Mouse (Mus musculus) midbrain, embryonic 11.5 days (tissue): ENCODE results near the gene Nqo2. TPM values are rescaled to one million over a fixed set of nuclear protein-coding genes. Genes with fewer than 3 reads are reported as not detected.
A peak's percentile ranks its signal among the peaks of the same experiment; 100 is the strongest.

ENCODE experiments used
- ATAC-seq: fragments of 200-750 bp; cut with Nextera tagmentation; 2 replicates; pipeline ENCODE4 v1.8.0; 2017; ENCODE audit warnings: moderate TSS enrichment, moderate library complexity; ENCODE audit not compliant: low FRiP score
- DNase-seq: peaks from one replicate; pipeline ENCODE4 v3.0.0; 2015; ENCODE audit warnings: low spot score; ENCODE audit errors: missing footprints
- H3K27ac ChIP-seq: fragments of 300-500 bp; sonication (generic); 2 replicates; pipeline ENCODE4 v1.5.1; 2014; ENCODE audit warnings: low read depth, low read length
- H3K27me3 ChIP-seq: fragments of 300-500 bp; sonication (generic); 2 replicates; pipeline ENCODE4 v1.6.1; 2014; ENCODE audit warnings: mild to moderate bottlenecking, low read length, moderate library complexity, mixed read lengths; ENCODE audit not compliant: control insufficient read depth, insufficient read depth
- H3K36me3 ChIP-seq: fragments of 300-500 bp; sonication (generic); 2 replicates; pipeline ENCODE4 v1.6.1; 2014; ENCODE audit warnings: mild to moderate bottlenecking, low read length, moderate library complexity, mixed read lengths; ENCODE audit not compliant: control insufficient read depth, insufficient read depth
- H3K4me1 ChIP-seq: fragments of 300-500 bp; sonication (generic); 2 replicates; pipeline ENCODE4 v1.6.1; 2014; ENCODE audit warnings: low read length; ENCODE audit not compliant: control insufficient read depth, insufficient read depth
- H3K4me2 ChIP-seq: fragments of 300-500 bp; sonication (generic); 2 replicates; pipeline ENCODE4 v1.6.1; 2014; ENCODE audit warnings: mild to moderate bottlenecking, moderate library complexity
- H3K4me3 ChIP-seq: fragments of 300-500 bp; sonication (generic); 2 replicates; pipeline ENCODE4 v1.5.1; 2014; ENCODE audit warnings: low read depth, low read length
- H3K9ac ChIP-seq: fragments of 300-500 bp; sonication (generic); 2 replicates; pipeline ENCODE4 v1.6.1; 2014; ENCODE audit warnings: low read length
- H3K9me3 ChIP-seq: fragments of 300-500 bp; sonication (generic); 2 replicates; pipeline ENCODE4 v1.6.1; 2016; ENCODE audit warnings: low read length; ENCODE audit not compliant: control insufficient read depth
- WGBS: fragments of 180-500 bp; shearing (Covaris S2); extraction: QIAGEN DNeasy Blood & Tissue Kit; methylation state at CpG from one replicate; pipeline ENCODE4 v1.1.7; 2014; 5-methylcytosine and 5-hydroxymethylcytosine counted together
- polyA plus RNA-seq: library from polyadenylated mRNA; unstranded; fragments of >200 nt; fragmentation: Nextera tagmentation; extraction: Ambion mirVana; gene quantifications from 2 replicates; pipeline ENCODE4 v1.2.1, GENCODE M21; 2014

Gene Nqo2
- polyA plus RNA-seq, 1 experiment from 2014 or later: 18.7 TPM

DNA sequence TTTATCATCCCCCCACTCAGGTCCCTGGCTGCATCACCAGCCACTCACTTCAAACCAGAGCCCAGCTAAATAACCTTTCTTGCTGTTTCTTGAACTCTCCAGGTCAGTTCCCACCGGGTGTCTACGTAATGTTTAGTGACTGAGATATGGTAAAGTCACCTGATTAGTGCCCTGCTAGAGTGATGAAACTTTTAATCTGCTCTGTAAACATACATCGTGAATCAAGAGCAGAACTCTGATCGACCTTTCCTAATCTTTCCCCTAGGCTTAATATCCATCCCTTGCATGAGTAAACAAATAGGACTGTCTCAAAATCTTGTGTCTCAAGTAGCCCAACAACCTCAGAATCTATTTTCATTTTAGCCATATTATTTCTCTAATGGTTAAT, 1.5 kb downstream of the Nqo2 start:
- Histone ChIP-seq H3K4me2 (no peak overlapping the region), H3K9me3 (no peaks in the 10 kb centered on the region), H3K27me3 (no peaks in the 10 kb centered on the region), H3K27ac (no peak overlapping the region), H3K9ac (no peak overlapping the region), H3K4me3 (no peak overlapping the region), H3K36me3 (no peaks in the 10 kb centered on the region), H3K4me1 (peaks cover 8% of the 10 kb centered on the region; the same call in 1 of the 2 replicates)
- DNase-seq: no peak
- WGBS: 62% methylated on average over 4 of the region's 4 CpGs
- no peak for ATAC-seq

GRCm38 (mm10) chr13:33966574-33966973, 2.1 kb downstream of the Nqo2 start:
- no peak overlapping the region for H3K27ac ChIP-seq
- no peak for DNase-seq
- H3K9ac ChIP-seq: no peak overlapping the region
- no peak for ATAC-seq
- no peaks in the 10 kb centered on the region for H3K9me3 ChIP-seq
- peaks cover 8% of the 10 kb centered on the region; the same call in 1 of the 2 replicates for H3K4me1 ChIP-seq
- no peak overlapping the region for H3K4me3 ChIP-seq
- H3K4me2 ChIP-seq: no peak overlapping the region
- no peaks in the 10 kb centered on the region for H3K36me3 ChIP-seq
- no peaks in the 10 kb centered on the region for H3K27me3 ChIP-seq

GRCm38 (mm10) chr13:33989625-33990024, 25.1 kb downstream of the Nqo2 start:
- Histone ChIP-seq H3K4me2 (no peak overlapping the region), H3K9me3 (no peaks in the 10 kb centered on the region), H3K4me1 (no peaks in the 10 kb centered on the region), H3K36me3 (no peaks in the 10 kb centered on the region), H3K9ac (no peak overlapping the region), H3K27ac (no peak overlapping the region), H3K4me3 (no peak overlapping the region), H3K27me3 (no peaks in the 10 kb centered on the region)
- ATAC-seq (no peak), DNase-seq (no peak)
- 82% methylated on average over 5 of the region's 5 CpGs for WGBS

- WGBS: 40% methylated on average over 1 of the region's 1 CpGs
- no peak overlapping the region for H3K4me3 ChIP-seq
- no peaks in the 10 kb centered on the region for H3K27me3 ChIP-seq
- no peaks in the 10 kb centered on the region for H3K9me3 ChIP-seq
- H3K27ac ChIP-seq: no peak overlapping the region
- H3K36me3 ChIP-seq: no peaks in the 10 kb centered on the region
- H3K4me2 ChIP-seq: no peak overlapping the region
- no peaks in the 10 kb centered on the region for H3K4me1 ChIP-seq
- peak; percentile 92 for DNase-seq
- no peak overlapping the region for H3K9ac ChIP-seq
- ATAC-seq: peak; percentile 50; the same call in 1 of the 2 replicates
These were observed 30.7 kb downstream of the Nqo2 start for GRCm38 (mm10) chr13:33995197-33995596.

- ATAC-seq (peak; percentile 95), DNase-seq (peak; percentile 98)
- Histone ChIP-seq H3K4me1 (0 out of 2 replicates have a peak, but pooled peaks cover 8% of the 10 kb centered on the region), H3K9me3 (no peaks in the 10 kb centered on the region), H3K9ac (peak within 1 kb of the TSS; percentile 88), H3K36me3 (no peaks in the 10 kb centered on the region), H3K27me3 (no peaks in the 10 kb centered on the region), H3K27ac (peak within 1 kb of the TSS; percentile 59; the same call in 1 of the 2 replicates), H3K4me3 (peak within 1 kb of the TSS; percentile 93), H3K4me2 (peak within 1 kb of the TSS; percentile 66)
- WGBS: under 1% methylated on average over 92 of the region's 92 CpGs
These were observed 37.8 kb downstream of the Nqo2 start, which contains the start of the genes Ripk1 and Serpinb6a for GRCm38 (mm10) chr13:34002058-34003006. TSS of gene Ripk1 (plus strand) at chr13:34002363. TSS of gene Serpinb6a (minus strand) at chr13:34002794.

DNA sequence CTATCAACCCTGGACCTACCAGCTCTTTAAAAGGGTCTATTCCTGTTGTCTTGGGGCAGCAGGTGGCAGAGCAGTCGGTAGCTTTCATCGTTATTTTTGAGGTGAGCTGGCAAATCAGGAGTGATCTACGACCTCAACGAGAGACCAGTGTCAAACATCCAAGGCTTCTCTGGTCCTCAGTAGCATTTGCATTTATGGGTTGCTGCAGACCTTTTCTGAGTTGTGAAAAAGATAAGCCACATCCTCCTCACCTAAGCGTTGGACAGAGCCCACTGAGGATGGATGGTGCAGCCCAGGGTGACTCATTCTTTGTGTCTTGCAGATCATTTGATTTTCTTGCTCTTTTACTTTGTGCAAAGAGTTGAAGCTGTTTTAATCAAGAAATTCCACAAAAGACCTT, 38.6 kb downstream of the Nqo2 start:
- Histone ChIP-seq H3K9me3 (no peaks in the 10 kb centered on the region), H3K27ac (no peak overlapping the region), H3K9ac (peak overlapping the region; percentile 88), H3K4me1 (0 out of 2 replicates have a peak, but pooled peaks cover 8% of the 10 kb centered on the region), H3K27me3 (no peaks in the 10 kb centered on the region), H3K4me3 (peak overlapping the region; percentile 93), H3K4me2 (peak overlapping the region; percentile 66), H3K36me3 (no peaks in the 10 kb centered on the region)
- ATAC-seq (no peak; the same call in 1 of the 2 replicates), DNase-seq (peak; percentile 86)
- 5% methylated on average over 5 of the region's 5 CpGs for WGBS

- no peak for ATAC-seq
- Histone ChIP-seq H3K4me2 (no peak overlapping the region), H3K4me3 (no peak overlapping the region), H3K27ac (no peak overlapping the region), H3K27me3 (no peaks in the 10 kb centered on the region), H3K36me3 (no peaks in the 10 kb centered on the region), H3K4me1 (0 out of 2 replicates have a peak, but pooled peaks cover 4% of the 10 kb centered on the region), H3K9me3 (no peaks in the 10 kb centered on the region), H3K9ac (no peak overlapping the region)
- WGBS: 89% methylated on average over 2 of the region's 2 CpGs
- no peak for DNase-seq
These were observed 42.7 kb downstream of the Nqo2 start for GRCm38 (mm10) chr13:34007234-34007633.

GRCm38 (mm10) chr13:34016927-34017569, 52.6 kb downstream of the Nqo2 start:
- ATAC-seq: no peak
- DNase-seq: no peak
- Histone ChIP-seq H3K9ac (no peak overlapping the region), H3K27me3 (no peaks in the 10 kb centered on the region), H3K27ac (no peak overlapping the region), H3K4me1 (no peaks in the 10 kb centered on the region), H3K9me3 (no peaks in the 10 kb centered on the region), H3K36me3 (no peaks in the 10 kb centered on the region), H3K4me2 (no peak overlapping the region), H3K4me3 (no peak overlapping the region)
- 95% methylated on average over 9 of the region's 9 CpGs for WGBS

DNA sequence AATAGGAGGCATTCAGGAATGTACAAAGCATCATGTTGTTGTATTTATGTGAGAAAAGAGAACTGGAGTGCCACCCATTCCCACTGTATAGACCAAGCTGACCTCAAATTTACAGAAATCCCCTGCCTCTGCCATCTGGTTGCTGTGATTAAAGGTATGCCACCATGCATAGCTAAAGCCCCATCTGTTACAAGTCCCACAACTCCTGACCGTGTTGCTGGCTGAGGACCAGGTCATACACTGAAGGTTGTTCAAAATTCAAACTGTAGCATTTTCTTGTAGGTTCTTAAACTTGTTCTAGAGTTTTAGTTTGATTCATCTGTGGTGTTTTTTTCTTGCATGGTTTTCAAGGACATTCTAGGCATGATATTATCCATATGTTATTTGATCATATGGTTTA, 54.0 kb downstream of the Nqo2 start:
- Histone ChIP-seq H3K27me3 (no peaks in the 10 kb centered on the region), H3K9ac (no peak overlapping the region), H3K27ac (no peak overlapping the region), H3K4me3 (no peak overlapping the region), H3K4me2 (no peak overlapping the region), H3K36me3 (no peaks in the 10 kb centered on the region), H3K9me3 (no peaks in the 10 kb centered on the region), H3K4me1 (no peaks in the 10 kb centered on the region)
- WGBS: 87% methylated on average over 1 of the region's 1 CpGs
- DNase-seq (no peak), ATAC-seq (no peak)
